Mouse (Mus musculus): Measurements from ENCODE around the gene Cdk15.

Gene Cdk15

DNA sequence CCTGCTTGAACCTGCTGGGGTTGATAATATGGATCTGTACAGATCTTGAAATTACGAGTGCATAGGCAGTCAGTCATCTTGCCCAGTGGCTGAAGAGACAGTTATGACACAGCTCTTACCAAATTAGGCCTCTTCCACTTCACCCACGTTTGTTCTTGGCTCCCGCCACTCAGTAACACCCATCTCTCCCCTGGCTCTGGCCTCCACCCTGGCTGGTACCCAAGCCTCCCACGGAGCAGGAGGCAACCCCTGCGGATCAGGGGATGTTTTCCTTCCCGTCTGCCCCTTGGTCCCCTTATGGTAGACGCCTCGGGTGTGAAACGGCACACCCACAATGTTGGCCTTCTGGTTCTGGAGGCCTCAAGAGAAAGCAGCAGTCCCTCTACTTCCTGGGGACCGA, 124.2 kb downstream of the Cdk15 start:
- no peak for DNase-seq

DNA sequence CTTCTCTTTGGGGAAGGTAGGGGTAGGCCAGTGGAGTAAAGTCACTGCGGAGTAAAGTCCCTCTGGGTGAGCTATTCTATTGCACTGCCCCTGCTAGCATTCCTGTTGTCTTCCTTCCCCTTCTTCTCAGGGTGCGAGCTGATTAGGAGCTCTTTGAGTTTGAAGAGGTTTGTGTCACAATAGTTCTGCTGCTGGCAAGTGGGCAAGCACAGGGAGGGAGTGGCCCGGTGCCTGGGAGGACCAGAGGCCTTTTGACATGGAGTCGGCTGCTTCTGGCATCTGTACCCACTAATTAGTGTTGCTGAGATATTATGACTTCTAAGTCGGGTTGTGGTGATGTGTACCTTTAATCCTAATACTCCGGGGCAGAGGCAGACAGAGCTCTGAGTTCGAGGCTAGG, 124.8 kb downstream of the Cdk15 start:
- no peak for DNase-seq

GRCm38 (mm10) chr1:59382516-59382915, 125.8 kb downstream of the Cdk15 start:
- DNase-seq: no peak

DNA sequence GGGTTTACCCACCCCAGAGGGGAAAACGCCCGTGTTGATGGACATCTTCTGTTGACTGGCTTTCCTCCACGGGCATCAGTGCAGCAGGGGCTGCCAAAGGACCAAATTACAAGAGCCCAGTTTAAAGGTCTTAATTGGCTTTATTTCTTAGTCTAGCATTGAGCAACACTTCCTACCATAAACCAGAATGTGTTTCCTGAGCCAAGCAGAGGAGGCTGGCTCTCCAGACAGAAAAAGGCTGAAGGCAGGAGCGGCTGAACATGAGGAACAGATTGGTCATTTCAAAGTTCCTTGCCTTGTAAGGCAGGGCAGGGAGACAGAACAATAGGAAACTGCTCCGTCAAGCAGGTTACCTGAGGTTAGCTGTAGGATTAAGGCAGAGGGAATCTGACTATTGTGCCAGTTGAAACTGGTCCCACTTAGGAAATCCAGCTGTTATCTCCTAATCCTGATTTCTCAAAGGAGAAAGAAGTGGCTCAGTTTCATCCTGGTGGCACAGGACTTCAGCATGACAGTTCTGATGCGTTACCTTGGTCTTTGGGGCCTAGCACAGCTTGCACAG, 126.4 kb downstream of the Cdk15 start:
- DNase-seq: no peak

GRCm38 (mm10) chr1:59384400-59384799, 127.7 kb downstream of the Cdk15 start:
- no peak for DNase-seq

- no peak for DNase-seq
These were observed 128.9 kb downstream of the Cdk15 start for GRCm38 (mm10) chr1:59385641-59386040.

DNA sequence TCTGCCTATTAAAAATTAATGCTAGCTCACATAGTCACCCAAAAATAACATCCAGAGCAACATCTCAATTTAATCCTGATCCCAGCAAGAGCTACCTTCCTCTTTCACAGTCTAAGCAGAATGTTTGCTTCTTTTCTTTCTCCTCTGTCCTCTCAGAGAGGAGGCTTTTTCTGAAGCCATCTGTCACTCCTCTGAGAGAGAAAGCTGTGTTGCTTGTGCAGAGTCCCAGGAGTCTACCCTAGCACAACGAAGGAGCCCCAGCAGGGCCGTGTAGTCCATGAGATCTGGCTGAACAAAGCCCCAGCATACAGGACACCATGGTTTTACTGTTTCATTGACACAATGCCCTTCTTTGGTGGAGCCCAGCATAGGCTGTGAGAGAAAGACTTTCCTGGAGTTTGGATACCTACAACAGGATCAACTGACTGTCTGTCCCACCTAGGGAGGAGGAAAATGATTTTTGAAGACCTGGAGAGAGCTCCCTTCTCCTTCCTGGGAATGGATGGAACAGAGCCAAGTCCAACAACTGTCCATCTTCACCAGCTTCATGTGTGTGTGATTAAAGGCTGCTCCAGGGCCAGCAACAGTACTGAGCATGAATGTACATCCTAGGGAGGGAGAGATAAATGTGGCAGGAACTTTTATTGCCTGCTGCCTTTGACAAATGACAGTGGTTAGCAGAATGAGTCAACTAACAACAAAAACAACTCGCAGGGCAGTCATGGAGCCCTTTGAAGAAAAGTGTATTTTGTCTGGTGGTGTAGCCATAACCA, 131.0 kb downstream of the Cdk15 start:
- no peak for DNase-seq

DNA sequence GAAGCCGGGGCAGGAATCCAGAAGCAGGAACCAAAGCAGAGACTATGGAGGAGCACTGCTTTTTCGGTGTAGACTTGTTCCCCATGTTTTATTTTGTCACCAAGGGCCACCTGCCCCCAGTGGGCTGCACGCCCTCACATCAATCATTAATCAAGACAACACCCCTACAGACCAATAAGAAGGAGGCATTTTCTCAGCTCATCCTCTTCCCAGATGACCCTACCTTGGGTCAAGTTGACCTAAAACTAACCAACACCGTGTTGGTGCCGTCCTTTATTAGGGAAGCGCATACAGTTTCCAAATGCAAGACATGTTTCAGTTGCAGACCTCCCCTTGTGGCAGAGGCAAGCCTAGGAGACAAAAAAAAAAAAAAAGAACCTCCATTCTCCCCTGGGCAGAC, 132.5 kb downstream of the Cdk15 start:
- no peak for DNase-seq

DNA sequence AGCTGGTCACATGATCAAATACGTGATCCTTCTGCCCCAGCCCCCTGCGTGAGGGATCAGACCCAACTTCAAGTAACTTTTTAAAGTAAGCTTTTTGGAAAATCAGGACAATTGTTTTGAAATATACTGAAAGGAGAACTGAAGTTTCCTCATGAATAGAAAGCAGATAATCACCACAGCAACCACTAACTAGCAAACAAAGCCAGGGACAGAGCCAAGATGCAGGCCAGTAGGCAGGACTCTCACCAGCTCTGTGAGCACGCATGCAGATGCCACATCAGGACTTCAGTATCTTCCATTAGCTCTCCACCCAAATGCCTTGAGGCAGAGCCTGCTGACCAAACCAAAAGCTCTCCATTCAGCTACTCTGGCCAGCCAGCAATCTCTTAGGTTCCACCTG, 135.0 kb downstream of the Cdk15 start:
- DNase-seq: no peak

GRCm38 (mm10) chr1:59394072-59394471, 137.4 kb downstream of the Cdk15 start:
- DNase-seq: no peak

DNA sequence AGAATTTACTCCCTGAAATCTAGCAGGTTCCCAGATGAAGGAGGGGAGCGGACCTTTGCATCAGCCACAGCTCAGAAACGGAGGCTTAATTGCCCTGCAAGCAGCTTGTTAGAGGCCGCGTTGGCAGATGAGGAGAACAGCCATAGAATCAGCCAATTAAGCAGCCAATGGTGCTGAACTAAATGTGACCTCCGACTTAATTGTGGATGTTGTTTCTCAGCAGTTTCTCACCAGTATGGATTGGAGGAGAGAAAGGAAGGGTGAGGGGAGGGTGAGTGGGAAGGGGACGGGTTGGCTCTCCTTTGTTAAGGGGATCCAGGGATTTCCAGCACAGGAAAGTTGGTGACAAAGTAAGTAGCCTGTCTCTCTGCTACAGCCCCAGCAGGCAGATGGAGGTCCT, 137.9 kb downstream of the Cdk15 start:
- DNase-seq: no peak

GRCm38 (mm10) chr1:59395992-59396391, 139.3 kb downstream of the Cdk15 start:
- no peak for DNase-seq

DNA sequence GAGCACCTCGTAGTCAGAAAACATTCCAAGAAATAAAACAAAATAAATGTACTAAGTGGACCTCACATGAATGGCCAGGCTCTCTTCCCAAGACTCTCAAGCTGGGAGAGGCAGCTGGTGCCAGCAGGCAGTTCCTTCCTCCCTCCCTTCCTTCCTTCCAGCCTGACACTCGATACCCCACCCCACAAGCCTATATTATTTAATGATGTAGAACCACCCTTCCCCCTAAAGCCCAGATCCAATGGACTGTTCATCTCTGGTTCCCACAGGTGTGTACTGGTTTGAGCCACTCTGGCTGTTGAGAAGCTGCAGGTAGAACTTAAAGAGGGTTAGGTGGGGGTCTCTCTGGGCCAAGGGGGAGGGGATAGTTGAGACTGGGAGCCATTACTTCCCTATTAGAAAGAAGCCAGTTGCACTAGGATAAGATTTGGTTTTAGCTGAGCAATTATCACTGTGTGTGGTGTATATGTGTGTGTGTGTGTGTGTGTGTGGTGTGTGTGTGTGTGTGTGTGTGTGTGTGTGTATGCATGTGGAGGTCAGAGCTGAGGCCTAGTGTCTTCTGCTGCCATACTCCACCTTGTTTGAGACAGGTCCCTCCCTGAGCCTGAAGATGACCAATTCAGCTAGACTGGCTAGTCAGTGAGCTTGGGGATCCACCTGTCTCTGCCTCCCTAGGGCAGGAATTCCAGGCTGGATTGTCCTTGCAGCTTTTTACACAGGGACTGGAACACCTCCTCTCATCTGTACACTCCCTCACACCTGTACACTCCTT, 143.0 kb downstream of the Cdk15 start:
- no peak for DNase-seq

DNA sequence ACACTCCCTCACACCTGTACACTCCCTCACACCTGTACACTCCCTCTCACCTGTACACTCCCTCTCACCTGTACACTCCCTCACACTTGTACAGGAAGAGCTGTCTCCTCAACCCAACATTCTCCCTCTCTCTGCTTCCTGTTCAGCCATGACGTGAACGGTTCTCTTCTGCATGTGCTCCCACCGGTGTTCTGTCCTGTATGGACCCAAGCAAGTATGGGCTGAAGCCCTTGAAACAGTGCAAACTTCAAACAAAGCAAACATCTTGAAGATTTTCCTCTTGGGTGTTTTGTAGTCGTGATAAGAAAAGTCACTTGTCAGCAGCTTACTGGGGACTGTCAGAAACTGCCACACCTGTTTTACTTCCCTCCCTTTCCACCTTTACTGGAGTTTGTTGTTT, 144.5 kb downstream of the Cdk15 start:
- DNase-seq: no peak

Measured in right cerebral cortex, postnatal 4 days (tissue).